Mouse (Mus musculus) layer of hippocampus, adult 9-11 months (tissue): ENCODE measurements at regions not wholly inside any gene's neighbourhood (a gene's known extent, or its start where the extent isn't known, plus 50 kb on each side); places are given as distances from the start of the nearest gene placed in this dataset.
A peak's percentile ranks its signal among the peaks of the same experiment; 100 is the strongest.

Source experiments
- DNase-seq: peaks from one replicate; pipeline ENCODE4 v3.0.0; 2022

GRCm38 (mm10) chr10:71754799-71755198 lies 407.2 kb downstream of the Ipmk start:
- no peak for DNase-seq

GRCm38 (mm10) chr10:71778903-71779302 lies 431.3 kb downstream of the Ipmk start:
- no peak for DNase-seq

GRCm38 (mm10) chr10:71789241-71789640 lies 441.7 kb downstream of the Ipmk start:
- DNase-seq: no peak

- no peak for DNase-seq
Measured at GRCm38 (mm10) chr10:71789936-71790335, 442.4 kb downstream of the Ipmk start.

- no peak for DNase-seq
Measured at GRCm38 (mm10) chr10:71798638-71799037, 451.1 kb downstream of the Ipmk start.

- no peak for DNase-seq
Measured at GRCm38 (mm10) chr10:71802457-71802856, 454.9 kb downstream of the Ipmk start.

- peak; percentile 19 for DNase-seq
Measured at GRCm38 (mm10) chr10:71832633-71833032, 485.1 kb downstream of the Ipmk start.

- DNase-seq: no peak
Measured at GRCm38 (mm10) chr10:71835018-71835417, 487.5 kb downstream of the Ipmk start.

- DNase-seq: no peak
Measured at GRCm38 (mm10) chr10:71857089-71857488, 509.5 kb downstream of the Ipmk start.

- DNase-seq: peak; percentile 59
Measured at GRCm38 (mm10) chr10:71857518-71857973, 510.0 kb downstream of the Ipmk start.

GRCm38 (mm10) chr10:71893726-71894125 lies 546.2 kb downstream of the Ipmk start:
- no peak for DNase-seq

GRCm38 (mm10) chr10:71905029-71905428 lies 557.5 kb downstream of the Ipmk start:
- no peak for DNase-seq
